Mouse (Mus musculus): ENCODE measurements around the gene Tmed2.
"Not testable (repeated sequence)": the region's sequence is repeated elsewhere in the genome, so short reads cannot be mapped to it uniquely, and the experiment has no call there.

Gene Tmed2

DNA sequence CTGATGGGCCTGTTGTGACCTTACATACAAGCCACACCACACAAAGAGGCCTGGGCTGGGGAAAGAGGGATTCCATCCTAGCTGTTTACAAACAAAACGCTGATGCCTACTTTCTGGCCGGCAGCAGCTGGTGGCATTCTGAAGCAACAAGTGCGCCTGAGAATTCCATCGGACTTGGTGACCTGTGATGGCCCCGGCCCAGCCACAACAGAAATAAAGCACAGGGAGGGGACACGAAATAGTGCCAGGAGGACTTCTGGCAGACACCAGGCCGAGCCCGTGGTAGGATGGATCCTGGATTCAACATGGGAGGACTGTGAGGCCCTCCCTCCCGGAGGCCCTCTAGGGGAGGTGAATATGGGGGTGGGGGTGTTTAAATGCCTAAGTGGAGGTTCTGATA is 11.7 kb upstream of the Tmed2 start:
- DNase-seq (ENCODE audit: low spot score): no peak

DNA sequence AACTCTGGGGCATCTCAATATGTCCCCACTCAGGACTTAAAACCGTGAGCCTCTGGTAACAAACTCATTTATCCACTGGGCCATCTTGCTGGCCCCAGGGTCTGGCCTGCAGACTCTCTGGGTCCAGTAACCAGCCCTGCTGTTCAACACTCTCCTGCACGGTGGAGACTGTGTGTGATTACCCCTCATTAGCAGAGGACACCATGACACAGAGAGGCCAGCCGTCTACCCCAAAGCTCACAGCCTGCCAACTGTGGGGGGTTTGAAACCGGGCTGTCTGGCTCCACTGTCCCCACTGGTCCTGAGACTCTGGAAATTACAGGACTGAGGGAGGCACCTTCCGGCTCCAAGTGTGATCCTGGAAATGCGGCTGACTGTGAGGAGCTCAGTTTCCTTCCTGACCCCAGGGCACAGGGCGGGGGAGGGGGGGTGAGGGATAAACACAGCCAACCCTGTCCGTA is 11.3 kb upstream of the Tmed2 start:
- no peak for DNase-seq (ENCODE audit: low spot score)

DNA sequence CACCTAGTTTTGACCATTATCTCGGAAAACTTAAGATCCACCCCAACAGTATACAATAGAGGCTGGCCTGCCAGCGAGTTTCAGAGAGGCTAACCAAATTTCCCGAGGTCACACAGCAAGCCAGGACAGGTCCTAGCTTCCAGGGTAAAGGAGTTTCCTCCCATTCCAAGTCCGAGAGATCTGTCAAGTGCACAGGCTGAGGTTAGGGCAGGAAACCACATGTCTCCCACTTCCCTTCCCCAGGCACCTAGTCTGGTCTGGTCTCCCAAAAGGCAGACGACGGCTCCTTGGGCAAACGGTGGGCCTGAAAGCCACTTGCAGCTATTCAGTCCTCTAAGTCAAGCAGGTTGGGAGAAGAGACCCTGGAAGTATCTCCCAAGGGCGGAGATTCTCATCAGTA is 10.8 kb upstream of the Tmed2 start:
- no peak for DNase-seq (ENCODE audit: low spot score)

DNA sequence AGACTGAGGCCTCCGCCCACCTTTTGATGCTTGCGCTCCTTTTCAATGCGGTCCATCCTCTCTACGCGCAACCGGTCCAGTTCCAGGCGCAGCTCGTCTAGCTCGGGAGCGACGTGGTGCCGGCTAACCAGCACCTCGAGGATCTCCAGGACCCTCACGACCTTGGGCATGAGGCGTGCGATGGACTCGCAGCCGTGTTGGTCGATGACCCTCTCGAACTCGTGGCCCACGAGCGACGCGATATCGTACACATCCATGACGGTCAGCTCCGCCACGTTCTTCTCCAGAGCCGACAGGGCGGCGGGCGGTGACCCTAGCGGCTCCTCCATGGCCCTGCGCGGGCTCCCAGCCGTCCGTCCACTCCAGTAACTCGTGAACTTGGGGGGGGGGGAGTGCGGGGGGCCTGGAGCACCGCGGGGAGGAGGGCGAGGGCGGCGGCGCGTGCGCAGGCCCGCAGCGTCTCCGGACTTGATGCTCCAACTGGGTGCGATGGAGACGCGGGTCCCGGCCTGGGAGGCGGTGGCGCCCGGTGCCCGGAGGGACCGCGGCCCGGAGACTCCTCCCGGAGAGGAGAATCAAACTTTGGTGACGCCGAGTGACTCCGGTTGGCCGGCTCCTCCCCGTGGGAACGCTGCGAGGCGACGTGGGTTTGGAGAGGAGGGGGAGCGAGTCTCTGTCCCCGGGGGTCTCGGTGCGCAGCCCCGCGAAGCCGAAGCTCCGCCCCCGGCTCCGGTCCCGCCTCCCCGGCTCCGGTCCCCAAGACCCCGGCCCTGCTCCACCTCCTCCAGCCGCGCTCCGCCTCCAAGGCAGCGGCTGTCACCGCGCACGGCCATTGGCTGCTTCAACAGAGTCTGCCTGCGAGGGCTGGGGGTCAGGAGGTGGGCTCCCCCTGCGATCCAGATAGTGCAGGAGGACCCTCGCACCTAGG is 9.6 kb upstream of the Tmed2 start, which contains the start of gene Rilpl1:
Gene Rilpl1 (minus strand): TSS at position 737 of the 928 bp plus-strand sequence.
- DNase-seq (ENCODE audit: low spot score): peak; percentile 86

DNA sequence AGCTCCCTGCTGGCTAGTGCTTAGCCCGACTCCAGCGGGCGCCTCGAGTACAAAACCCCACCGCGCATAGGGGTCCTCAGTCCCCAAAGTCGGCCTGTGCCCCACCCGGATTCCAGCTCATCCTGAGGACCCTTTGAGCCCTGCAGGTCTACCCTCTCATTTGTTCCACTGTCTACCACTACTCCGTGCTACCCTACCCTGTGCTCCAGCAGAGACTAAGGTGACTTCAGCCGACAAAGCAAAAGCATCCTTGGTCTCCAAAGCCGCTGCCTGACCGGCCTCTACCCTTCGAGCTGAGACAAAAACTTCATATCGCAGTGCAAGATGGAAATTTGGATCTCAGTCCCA is 8.9 kb upstream of the Tmed2 start:
- DNase-seq (ENCODE audit: low spot score): no peak

DNA sequence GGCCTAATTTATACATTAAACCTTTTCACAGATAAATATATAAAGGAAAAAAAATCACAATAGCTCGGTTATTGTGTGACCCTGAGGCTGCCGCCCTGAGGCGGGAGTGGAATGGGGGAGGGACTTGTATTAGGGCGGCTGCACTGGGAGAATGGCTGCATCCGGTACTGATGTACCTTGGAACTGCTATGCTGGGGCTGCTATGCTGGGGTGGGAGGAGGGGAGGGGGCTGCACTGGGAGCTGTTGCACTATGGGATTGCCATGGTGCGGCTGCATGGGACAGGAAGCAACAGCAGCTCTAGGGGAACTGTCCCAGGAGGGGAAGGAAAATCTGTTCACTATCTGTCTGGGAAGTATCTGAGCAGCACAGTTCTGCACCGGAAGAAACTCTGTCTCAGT is 8.0 kb upstream of the Tmed2 start:
- peak; percentile 17 for DNase-seq (ENCODE audit: low spot score)

DNA sequence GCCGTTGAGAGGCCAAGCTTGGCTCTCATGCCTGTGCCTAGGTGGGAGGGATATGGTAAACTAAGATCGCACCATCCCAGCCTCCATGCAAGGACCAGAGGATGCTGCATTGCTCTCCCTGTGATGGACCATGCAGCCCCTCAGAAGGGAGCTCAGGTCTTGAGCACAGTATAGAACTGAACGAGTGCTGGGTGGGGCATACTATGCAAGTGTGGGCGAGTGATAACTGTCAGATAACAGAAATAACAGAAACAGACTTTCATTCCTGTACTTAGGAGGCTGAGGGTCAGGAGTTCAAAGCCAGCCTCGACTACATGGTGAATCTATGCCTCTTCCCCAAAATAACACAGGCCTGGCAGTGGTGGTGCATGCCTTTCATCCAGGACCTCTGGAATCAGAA is 5.5 kb upstream of the Tmed2 start:
- DNase-seq (ENCODE audit: low spot score): no peak

DNA sequence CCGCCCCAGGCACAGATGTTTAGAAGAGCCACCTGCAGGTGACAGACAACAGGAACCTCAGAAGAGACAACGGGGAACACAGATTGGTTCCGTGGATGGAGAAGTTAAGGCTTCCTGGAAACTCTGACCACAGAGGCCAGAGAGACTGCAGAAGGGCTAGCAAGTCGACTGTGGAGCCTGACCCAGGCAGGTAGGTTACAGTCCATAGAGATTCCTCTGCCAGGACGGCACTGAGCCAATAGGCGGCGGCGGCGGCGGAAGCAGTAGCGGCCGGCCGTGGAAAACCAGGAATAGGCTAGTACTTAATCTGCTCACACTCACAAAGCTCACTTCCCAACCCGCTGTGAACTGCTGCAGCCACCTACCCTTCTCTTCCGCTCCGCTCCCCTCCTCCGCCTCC is 3.7 kb upstream of the Tmed2 start:
- peak; percentile 60 for DNase-seq (ENCODE audit: low spot score)

DNA sequence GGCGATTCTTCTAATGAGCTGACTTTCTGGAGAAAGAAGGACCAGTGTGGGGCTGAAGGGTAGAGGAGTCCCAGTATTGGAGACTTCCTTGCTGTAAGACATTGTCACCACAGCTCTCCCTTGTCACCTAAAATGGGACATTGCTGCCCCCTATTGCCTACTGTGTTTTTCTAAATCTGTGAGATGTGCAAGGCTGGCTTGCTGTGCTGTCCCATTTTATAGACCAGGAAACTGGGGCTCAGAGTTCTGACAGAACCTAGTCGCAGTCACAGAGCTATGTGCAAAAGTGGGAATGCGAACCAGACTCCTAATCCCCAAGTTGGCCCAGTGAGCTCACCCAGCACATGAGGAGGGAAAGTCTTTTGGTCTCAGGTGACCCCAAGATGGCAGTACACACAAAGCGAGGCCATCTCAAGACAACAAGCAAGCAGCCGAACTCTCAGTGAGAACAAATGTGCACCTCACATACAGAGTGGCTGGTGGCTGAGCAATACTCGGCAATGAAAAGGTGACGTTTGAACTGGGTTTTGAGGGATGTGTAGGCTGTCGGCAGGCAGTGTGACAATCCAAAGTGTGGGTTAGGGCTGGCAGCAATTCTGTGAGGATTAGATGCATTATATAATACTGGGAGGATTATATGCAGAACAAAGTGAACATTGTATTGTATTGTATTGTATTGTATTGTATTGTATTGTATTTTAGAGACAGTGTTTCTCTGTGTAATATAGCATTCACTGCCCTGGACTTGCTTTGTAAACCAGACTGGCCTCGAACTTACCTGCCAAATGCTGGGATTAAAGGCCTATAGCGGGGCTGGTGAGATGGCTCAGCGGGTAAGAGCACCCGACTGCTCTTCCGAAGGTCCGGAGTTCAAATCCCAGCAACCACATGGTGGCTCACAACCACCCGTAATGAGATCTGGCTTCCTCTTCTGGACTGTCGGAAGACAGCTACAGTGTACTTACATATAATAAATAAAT is 1.4 kb upstream of the Tmed2 start:
- DNase-seq (ENCODE audit: low spot score): no peak

DNA sequence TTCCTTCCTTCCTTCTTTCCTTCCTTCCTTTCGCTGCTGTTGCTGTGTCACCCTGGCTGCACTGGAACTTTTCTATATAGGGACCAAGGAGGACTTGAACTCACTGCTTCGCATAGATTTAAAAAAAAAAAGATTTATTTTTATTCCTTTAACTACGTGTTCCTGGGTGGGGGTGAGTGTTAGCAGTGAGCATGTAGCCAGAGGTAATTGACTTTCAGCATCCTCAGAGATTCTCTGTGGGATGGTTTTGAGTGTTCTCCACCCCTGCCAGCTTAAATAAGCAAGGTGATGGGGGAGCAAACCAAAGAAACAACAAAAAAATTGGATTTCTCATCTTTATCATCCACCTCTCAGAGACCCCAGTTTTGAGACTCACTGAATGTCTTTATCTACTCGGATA is 590 bp upstream of the Tmed2 start:
- DNase-seq (ENCODE audit: low spot score): no peak

DNA sequence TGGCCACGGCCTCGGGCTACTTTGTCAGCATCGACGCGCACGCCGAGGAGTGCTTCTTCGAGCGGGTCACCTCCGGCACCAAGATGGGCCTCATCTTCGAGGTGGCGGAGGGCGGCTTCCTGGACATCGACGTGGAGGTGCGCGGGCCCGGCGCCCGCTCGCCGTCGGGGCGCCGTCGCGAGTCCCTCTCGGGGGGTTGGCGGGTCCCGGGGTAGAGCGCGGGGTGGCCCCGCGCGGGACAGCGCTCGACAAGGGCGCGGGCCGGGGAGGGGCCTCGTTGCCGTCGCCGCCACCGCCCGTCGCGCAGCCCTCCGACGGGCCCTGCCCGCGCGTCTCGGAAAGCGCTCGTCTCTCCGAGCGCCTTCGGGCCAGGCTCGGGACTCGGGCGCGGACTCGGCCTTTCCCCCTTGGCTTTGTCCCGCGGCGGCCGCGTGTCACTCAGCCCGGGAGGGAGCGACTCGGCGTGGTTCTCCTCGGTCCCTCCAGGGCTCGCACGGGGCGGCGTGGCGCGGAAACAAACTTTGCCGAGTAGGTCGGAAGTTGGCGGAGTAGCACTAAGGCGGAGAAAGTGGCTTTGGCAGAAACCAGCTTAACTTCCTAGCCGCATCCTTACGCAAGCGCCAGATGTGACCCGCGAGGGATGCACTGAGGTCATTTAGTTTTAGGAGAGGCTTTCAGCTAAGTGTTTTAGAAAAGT is 558 bp downstream of the Tmed2 start:
- DNase-seq (ENCODE audit: low spot score): peak; percentile 74

DNA sequence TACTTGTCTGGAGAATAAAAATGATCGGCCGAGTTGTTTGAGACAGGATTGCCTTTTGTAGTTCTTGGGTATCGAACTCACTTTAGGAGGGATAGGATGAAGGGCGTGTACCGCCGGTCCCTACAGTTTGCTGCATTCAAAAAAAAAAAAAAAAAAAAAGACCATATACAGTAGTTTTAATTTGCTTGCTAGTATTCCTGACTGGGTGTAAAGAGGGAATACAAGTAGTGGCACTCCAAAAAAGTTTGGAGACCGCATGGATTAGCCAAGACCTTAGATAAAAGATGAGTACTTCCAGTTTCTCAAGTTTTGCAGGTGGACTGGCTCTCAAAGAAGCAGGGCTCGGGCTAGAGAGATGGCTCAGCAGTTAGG is 1.1 kb downstream of the Tmed2 start:
- no peak for DNase-seq (ENCODE audit: low spot score)

DNA sequence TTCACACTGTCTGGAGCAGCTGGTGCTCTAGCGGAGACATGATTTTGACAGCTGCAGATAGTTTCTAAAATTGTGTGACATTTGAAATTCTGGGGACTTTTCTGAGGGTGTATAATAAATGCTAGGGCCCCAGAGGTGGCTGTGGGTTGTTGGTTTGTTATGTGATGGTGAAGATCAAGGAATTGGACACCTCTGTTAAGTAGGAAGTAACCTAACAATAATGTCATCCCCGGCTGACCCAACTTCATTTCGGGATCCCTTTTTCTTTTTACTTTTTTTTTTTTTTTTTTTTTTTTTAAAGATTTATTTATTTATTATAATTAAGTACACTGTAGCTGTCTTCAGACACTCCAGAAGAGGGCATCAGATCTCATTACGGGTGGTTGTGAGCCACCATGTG is 10.2 kb downstream of the Tmed2 start:
- not testable (repeated sequence) for DNase-seq (ENCODE audit: low spot score)

DNA sequence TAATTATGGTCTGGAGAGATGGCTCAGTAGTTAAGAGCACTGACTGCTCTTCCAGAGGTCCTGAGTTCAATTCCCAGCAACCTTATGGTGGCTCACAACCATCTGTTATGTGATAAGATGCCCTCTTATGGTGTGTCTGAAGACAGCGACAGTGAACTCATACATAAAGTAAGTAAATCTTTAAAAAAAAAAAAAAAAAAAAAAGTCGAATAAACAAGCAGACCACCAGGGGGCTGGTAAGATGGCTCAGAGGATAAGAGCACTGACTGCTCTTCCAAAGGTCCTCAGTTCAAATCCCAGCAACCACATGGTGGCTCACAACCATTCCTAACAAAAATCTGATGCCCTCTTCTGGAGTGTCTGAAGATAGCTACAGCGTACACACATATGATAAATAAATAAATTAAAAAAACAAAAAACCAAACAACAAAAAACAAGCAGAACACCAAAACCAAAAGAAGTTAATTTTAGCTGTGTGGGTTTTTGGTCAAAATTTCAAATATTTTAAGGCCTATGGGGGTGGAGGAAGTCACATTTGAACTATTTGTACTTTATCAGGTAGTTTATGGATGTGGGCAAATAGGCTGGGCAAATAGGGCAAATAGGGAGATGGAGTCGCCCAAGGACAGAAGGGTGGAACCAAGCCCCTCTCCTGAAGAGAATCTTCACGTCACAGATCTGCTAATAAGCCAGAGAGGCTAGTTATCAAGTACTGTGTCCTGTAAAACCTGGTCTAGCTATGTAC is 11.0 kb downstream of the Tmed2 start:
- DNase-seq (ENCODE audit: low spot score): not testable (repeated sequence)

DNA sequence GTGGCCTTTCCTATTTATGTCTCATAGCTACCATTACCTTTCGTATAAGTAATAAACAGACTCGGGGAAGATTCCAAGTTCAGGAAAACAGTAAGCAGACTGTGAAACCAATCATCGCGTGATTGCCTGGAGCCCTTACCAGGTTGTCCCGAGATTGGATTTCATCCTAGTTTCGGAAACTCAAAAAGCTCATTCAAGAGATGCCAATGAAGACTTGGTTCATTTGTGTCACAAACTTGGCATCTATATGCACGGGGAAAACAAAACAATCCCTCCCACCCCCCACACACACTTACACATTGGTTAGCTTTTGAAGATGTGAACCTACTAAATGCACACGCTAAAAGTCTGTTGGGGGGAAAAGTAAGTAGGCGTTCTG is 11.6 kb downstream of the Tmed2 start:
- DNase-seq (ENCODE audit: low spot score): no peak

DNA sequence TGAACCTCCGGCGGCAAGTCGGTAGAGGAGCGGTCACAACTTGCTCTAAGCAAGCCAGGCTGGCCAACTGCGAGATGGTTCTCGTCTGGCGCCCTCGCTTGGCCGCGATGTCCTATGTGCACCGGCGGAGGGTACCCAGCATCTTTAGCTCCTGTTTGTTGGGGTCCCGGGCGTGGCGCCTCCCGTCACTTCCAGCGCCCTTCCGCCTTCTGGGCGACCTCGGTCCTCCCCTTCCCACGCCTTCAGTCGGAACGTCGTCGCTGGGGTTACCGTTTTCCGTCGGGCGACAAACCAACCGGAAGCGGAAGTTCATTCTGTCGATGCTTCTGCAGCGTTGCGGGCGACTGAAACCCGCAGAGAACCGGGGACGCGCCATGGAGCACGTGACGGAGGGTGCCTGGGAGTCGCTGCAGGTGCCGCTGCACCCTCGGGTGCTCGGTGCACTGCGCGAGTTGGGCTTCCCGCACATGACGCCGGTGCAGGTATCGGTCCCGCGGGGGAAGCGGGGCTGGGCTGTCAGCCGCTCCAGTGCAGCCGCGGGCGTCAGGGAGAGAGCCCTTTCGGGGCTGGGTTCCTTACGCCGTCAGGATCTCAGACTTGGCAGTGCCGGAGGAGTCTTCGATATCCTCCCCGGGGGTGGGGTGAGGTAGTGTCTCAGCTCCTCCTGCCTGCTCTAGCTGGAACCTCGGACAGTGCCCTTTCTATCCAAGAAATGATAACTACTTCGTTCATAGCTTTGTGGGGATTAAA is 12.2 kb downstream of the Tmed2 start, which contains the start of gene Ddx55:
Gene Ddx55 (plus strand): TSS at position 307 of the 750 bp plus-strand sequence.
- peak; percentile 87 for DNase-seq (ENCODE audit: low spot score)

DNA sequence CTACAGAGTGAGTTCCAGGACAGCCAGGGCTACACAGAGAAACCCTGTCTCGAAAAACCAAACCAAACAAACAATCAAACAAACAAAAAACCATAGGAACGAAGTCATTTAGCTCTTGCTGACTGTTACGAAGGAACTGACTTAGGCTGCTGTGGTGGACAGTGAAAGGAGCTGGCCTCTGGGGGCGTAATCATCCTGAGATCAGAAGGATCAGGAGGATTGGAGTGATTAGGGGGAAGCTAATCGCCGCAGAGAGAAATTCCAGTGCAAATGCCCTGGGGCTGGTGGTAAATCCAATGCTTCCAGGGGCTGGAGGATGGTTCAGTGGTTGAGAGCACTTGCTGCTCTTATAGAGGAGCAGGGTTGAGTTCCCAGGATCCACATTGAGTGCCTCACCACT is 13.1 kb downstream of the Tmed2 start:
- DNase-seq (ENCODE audit: low spot score): no peak

DNA sequence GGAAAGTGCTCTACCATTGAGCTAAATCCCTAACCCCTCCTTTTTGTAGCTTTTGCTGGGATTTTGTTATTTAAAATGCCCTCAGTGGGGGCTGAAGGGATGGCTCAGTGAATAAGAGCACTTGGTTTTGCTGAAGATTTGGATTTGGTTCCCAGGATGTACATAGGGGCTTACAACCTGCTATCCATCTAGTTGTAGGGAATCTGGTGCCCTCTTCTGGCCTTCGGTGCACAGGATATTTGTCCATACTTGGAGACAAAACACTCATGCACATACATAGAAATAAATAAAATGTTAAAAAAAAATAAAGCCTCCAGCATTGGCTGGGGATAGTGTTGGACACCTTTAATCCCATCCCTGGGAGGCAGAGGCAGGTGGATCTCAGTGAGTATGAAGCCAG is 14.7 kb downstream of the Tmed2 start:
- no peak for DNase-seq (ENCODE audit: low spot score)

DNA sequence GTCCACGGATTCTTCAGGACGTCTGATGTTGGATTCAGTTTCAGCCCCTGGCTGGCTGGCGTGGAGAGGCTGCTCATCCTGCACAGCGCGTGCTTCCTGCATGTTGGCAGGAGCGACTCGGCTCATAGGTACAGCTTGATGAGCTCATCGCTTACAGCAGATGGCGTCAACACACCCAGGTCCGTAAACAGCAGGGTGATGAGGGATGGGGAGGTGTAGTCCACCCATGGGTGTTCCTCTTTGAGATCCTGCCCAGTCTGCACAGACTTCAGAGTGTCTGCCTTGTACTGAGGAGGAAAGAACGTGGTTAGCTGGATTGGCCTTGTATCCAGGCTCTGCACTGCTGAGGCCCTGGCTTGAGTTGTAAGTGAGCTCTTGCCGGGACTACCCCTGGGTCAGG is 30.6 kb downstream of the Tmed2 start:
- no peak for DNase-seq (ENCODE audit: low spot score)

DNA sequence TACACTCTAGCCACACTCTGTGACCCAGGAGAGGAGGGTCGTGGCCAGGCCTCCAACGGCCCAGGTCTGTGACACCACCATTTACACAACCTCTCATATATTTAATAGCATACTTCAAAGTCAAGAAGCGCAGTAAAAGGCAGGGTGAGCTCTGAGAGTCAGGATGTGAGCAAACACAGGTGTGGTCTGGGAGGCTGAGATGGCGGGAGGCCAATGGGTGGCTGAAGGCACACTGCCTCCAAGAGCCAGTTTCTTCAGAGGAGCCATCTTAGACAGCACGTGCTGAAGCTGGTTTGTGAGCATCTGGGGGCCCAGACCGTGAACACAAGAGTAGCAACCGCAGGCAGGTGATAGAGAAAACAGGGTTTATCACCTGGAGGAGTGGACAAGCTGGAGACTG is 35.0 kb downstream of the Tmed2 start:
- no peak for DNase-seq (ENCODE audit: low spot score)
